ENCODE assay signal across 8 mouse cellular contexts in genomic region chr14:19752276-19752675, GRCm38 (mm10). TPM values are rescaled to one million over a fixed set of nuclear protein-coding genes. Genes with fewer than 3 reads are reported as not detected.
DNase-seq lines count a peak whose midpoint lies in the region; ATAC-seq lines count a peak whose summit lies in the region.

No protein-coding gene starts in this region.

- H3K4me3 ChIP-seq in embryonic facial prominence, embryonic 10.5 days = peak overlapping the region; percentile 70
- H3K4me3 ChIP-seq in hindbrain, embryonic 16.5 days (ENCODE audit: low read length) = peak overlapping the region; percentile 53
- peak overlapping the region; percentile 50 for H3K4me3 ChIP-seq in midbrain, embryonic 14.5 days (replicated peaks; ENCODE audit: low read depth, low read length)

- peak overlapping the region; percentile 94 for H3K27ac ChIP-seq in embryonic facial prominence, embryonic 10.5 days (replicated peaks)
- H3K27ac ChIP-seq in hindbrain, embryonic 16.5 days (ENCODE audit: low read depth, low read length) = no peak overlapping the region
- no peak overlapping the region for H3K27ac ChIP-seq in midbrain, embryonic 14.5 days (replicated peaks; ENCODE audit: low read depth, low read length)

- H3K36me3 ChIP-seq in embryonic facial prominence, embryonic 10.5 days (replicated peaks) = peaks cover 29% of the 10 kb centered on the region
- no peaks in the 10 kb centered on the region for H3K36me3 ChIP-seq in hindbrain, embryonic 16.5 days (ENCODE audit: control insufficient read depth, insufficient read depth, low read length)
- H3K36me3 ChIP-seq in midbrain, embryonic 14.5 days (ENCODE audit: control insufficient read depth, insufficient read depth, low read length) = no peaks in the 10 kb centered on the region

- H3K4me1 ChIP-seq in embryonic facial prominence, embryonic 10.5 days = peaks cover 54% of the 10 kb centered on the region
- peaks cover 17% of the 10 kb centered on the region for H3K4me1 ChIP-seq in hindbrain, embryonic 16.5 days (ENCODE audit: control insufficient read depth, insufficient read depth, low read depth, low read length)
- H3K4me1 ChIP-seq in midbrain, embryonic 14.5 days (ENCODE audit: control insufficient read depth, insufficient read depth, low read length) = peaks cover 20% of the 10 kb centered on the region

- WGBS in embryonic facial prominence, embryonic 10.5 days = 2% methylated on average over 21 of the region's 21 CpGs
- WGBS in hindbrain, embryonic 16.5 days = 4% methylated on average over 21 of the region's 21 CpGs
- WGBS in midbrain, embryonic 14.5 days = 3% methylated on average over 21 of the region's 21 CpGs

- H3K27me3 ChIP-seq in embryonic facial prominence, embryonic 10.5 days (replicated peaks; ENCODE audit: low read depth, poor library complexity, severe bottlenecking) = peaks cover 20% of the 10 kb centered on the region
- peaks cover 15% of the 10 kb centered on the region for H3K27me3 ChIP-seq in hindbrain, embryonic 16.5 days (replicated peaks; ENCODE audit: control insufficient read depth, insufficient read depth, low read length)
- H3K27me3 ChIP-seq in midbrain, embryonic 14.5 days (ENCODE audit: control insufficient read depth, insufficient read depth, low read length) = peaks cover 36% of the 10 kb centered on the region

- intact Hi-C loops in gastrocnemius, postnatal 36 days (cut with DNase I) = loop anchor here (5.0 kb wide), 1 partner anchor 70 kb away; the partner anchor contains the start of gene Rtraf

- H3K9ac ChIP-seq in hindbrain, embryonic 16.5 days (ENCODE audit: low read depth, low read length) = peak overlapping the region; percentile 36
- H3K9ac ChIP-seq in midbrain, embryonic 14.5 days (replicated peaks; ENCODE audit: low read length) = no peak overlapping the region

- H3K9me3 ChIP-seq in embryonic facial prominence, embryonic 10.5 days = no peaks in the 10 kb centered on the region
- no peaks in the 10 kb centered on the region for H3K9me3 ChIP-seq in hindbrain, embryonic 16.5 days (ENCODE audit: control insufficient read depth, low read length)
- no peaks in the 10 kb centered on the region for H3K9me3 ChIP-seq in midbrain, embryonic 14.5 days (ENCODE audit: control insufficient read depth, low read length)

- DNase-seq in embryo, embryonic 10 days (ENCODE audit: low spot score) = peak; percentile 56
- no peak for DNase-seq in embryo, embryonic 10.5 days (ENCODE audit: low spot score)
- peak; percentile 62 for DNase-seq in embryonic facial prominence, embryonic 10.5 days (ENCODE audit: low spot score)
- DNase-seq in midbrain, embryonic 14.5 days = peak; percentile 30
- no peak for DNase-seq in gastrocnemius, postnatal 36 days
- no peak for DNase-seq in right cerebral cortex, postnatal 4 days
- DNase-seq in thymus, postnatal 0 days (ENCODE audit: low spot score) = no peak

- peak overlapping the region; percentile 93 for H3K4me2 ChIP-seq in hindbrain, embryonic 16.5 days (ENCODE audit: low read length)
- H3K4me2 ChIP-seq in midbrain, embryonic 14.5 days (ENCODE audit: low read length) = peak overlapping the region; percentile 96

- no peak for ATAC-seq in hindbrain, embryonic 16.5 days
- no peak for ATAC-seq in midbrain, embryonic 14.5 days (ENCODE audit: low FRiP score, low TSS enrichment)

RNA-seq across cellular contexts. Expression of gene Nid2, which starts 1.2 kb away (rescaled TPM):
- 57.7 and 61.8 TPM in 2 replicates for polyA plus RNA-seq in embryonic facial prominence, embryonic 10.5 days (2016; fragmentation: Nextera tagmentation; extraction: Ambion mirVana)
- 33.7 and 58.6 TPM in 2 replicates for polyA plus RNA-seq in hindbrain, embryonic 16.5 days (2015; fragmentation: Nextera tagmentation; extraction: Ambion mirVana)
- polyA plus RNA-seq in midbrain, embryonic 14.5 days (2014; fragmentation: Nextera tagmentation; extraction: Ambion mirVana) = 8.5 and 48.3 TPM in 2 replicates
- total RNA-seq in gastrocnemius, postnatal 36 days (2021) = 10 to 100 TPM in 1 of 2 experiments, 1 to 10 TPM in 1; 9.1 to 11.5 TPM
- polyA plus RNA-seq in thymus, postnatal 0 days (2015; fragmentation: Nextera tagmentation; extraction: Ambion mirVana) = 8.4 and 10.6 TPM in 2 replicates

Comparison
In these comparisons a context has a peak if more than half of its experiments do, and no peak if none do; other contexts are left out.
1. DNase-seq: peak in embryo, embryonic 10 days (single experiment), embryonic facial prominence, embryonic 10.5 days (single experiment) and midbrain, embryonic 14.5 days (single experiment); none in embryo, embryonic 10.5 days (single experiment), gastrocnemius, postnatal 36 days (0 of 2), right cerebral cortex, postnatal 4 days (single experiment) and thymus, postnatal 0 days (single experiment).
2. Peak in every context shown above with its lines, with median percentiles within 50 percentile points of each other: H3K4me3 ChIP-seq.